Mouse (Mus musculus): ENCODE data around the gene Ryk.
A peak's percentile ranks its signal among the peaks of the same experiment; 100 is the strongest.

Gene Ryk

GRCm38 (mm10) chr9:102834742-102835591 is at the start of gene Ryk:
TSS of gene Ryk (plus strand) at chr9:102834917.
- DNase-seq (ENCODE audit: low spot score in 2 of 2) = peak; percentile 10 to 19

- DNase-seq (ENCODE audit: low spot score in 2 of 2) = no peak
Observed at GRCm38 (mm10) chr9:102789491-102789890, 45.2 kb upstream of the Ryk start.

- DNase-seq (ENCODE audit: low spot score in 2 of 2) = peak; percentile 34 to 54
Observed at GRCm38 (mm10) chr9:102791845-102792244, 42.9 kb upstream of the Ryk start.

GRCm38 (mm10) chr9:102792836-102793235 is 41.9 kb upstream of the Ryk start:
- DNase-seq (ENCODE audit: low spot score in 2 of 2) = no peak

- no peak for DNase-seq (ENCODE audit: low spot score in 2 of 2)
Observed at GRCm38 (mm10) chr9:102793286-102793809, 41.4 kb upstream of the Ryk start.

- DNase-seq (ENCODE audit: low spot score in 2 of 2) = no peak
Observed at GRCm38 (mm10) chr9:102798406-102798805, 36.3 kb upstream of the Ryk start.

GRCm38 (mm10) chr9:102806056-102806573 is 28.6 kb upstream of the Ryk start:
- DNase-seq (ENCODE audit: low spot score in 2 of 2) = no peak

GRCm38 (mm10) chr9:102811192-102811591 is 23.5 kb upstream of the Ryk start:
- no peak for DNase-seq (ENCODE audit: low spot score in 2 of 2)

- DNase-seq (ENCODE audit: low spot score in 2 of 2) = no peak
Observed at GRCm38 (mm10) chr9:102818228-102818627, 16.5 kb upstream of the Ryk start.

GRCm38 (mm10) chr9:102828604-102829003 is 6.1 kb upstream of the Ryk start:
- no peak for DNase-seq (ENCODE audit: low spot score in 2 of 2)

GRCm38 (mm10) chr9:102831541-102831940 is 3.2 kb upstream of the Ryk start:
- DNase-seq (ENCODE audit: low spot score in 2 of 2) = no peak

GRCm38 (mm10) chr9:102834414-102834741 is 339 bp upstream of the Ryk start:
- DNase-seq (ENCODE audit: low spot score in 2 of 2) = no peak

GRCm38 (mm10) chr9:102836279-102836678 is 1.6 kb downstream of the Ryk start:
- no peak for DNase-seq (ENCODE audit: low spot score in 2 of 2)

- no peak for DNase-seq (ENCODE audit: low spot score in 2 of 2)
Observed at GRCm38 (mm10) chr9:102840792-102841778, 6.4 kb downstream of the Ryk start.

- no peak for DNase-seq (ENCODE audit: low spot score in 2 of 2)
Observed at GRCm38 (mm10) chr9:102841832-102842231, 7.1 kb downstream of the Ryk start.

- DNase-seq (ENCODE audit: low spot score in 2 of 2) = no peak
Observed at GRCm38 (mm10) chr9:102842498-102842897, 7.8 kb downstream of the Ryk start.

- DNase-seq (ENCODE audit: low spot score in 2 of 2) = no peak
Observed at GRCm38 (mm10) chr9:102843577-102843976, 8.9 kb downstream of the Ryk start.

- DNase-seq (ENCODE audit: low spot score in 2 of 2) = no peak
Observed at GRCm38 (mm10) chr9:102845851-102846250, 11.1 kb downstream of the Ryk start.

- no peak for DNase-seq (ENCODE audit: low spot score in 2 of 2)
Observed at GRCm38 (mm10) chr9:102846348-102846747, 11.6 kb downstream of the Ryk start.

- DNase-seq (ENCODE audit: low spot score in 2 of 2) = no peak
Observed at GRCm38 (mm10) chr9:102852076-102853022, 17.6 kb downstream of the Ryk start.

GRCm38 (mm10) chr9:102857856-102858255 is 23.1 kb downstream of the Ryk start:
- DNase-seq (ENCODE audit: low spot score in 2 of 2) = no peak
